Mouse (Mus musculus): Measurements from ENCODE around the gene Prmt1. TPM values are rescaled to one million over a fixed set of nuclear protein-coding genes. Genes with fewer than 3 reads are reported as not detected.

Gene Prmt1
- polyA plus RNA-seq, 1 experiment from 2014 or later, result 319 TPM

GRCm38 (mm10) chr7:45015344-45015956, 29.1 kb upstream of the Prmt1 start:
- no peak for DNase-seq (ENCODE audit: low spot score)
- H3K4me1 ChIP-seq (ENCODE audit: control insufficient read depth, insufficient read depth, low read length), result peaks cover 12% of the 10 kb centered on the region
- H3K9me3 ChIP-seq (ENCODE audit: control insufficient read depth, low read length), result no peaks in the 10 kb centered on the region
- H3K4me2 ChIP-seq (ENCODE audit: low read depth), result peak overlapping the region; percentile 82
- peak overlapping the region; percentile 93 for H3K9ac ChIP-seq (ENCODE audit: low read length)
- WGBS, result 1% methylated on average over 20 of the region's 20 CpGs
- peaks cover 17% of the 10 kb centered on the region for H3K36me3 ChIP-seq (ENCODE audit: control insufficient read depth, insufficient read depth, low read length)
- H3K4me3 ChIP-seq (ENCODE audit: low read depth, low read length), result peak overlapping the region; percentile 76
- no peak; the same call in 1 of the 2 replicates for ATAC-seq (ENCODE audit: insufficient read depth, low FRiP score, low TSS enrichment)
- H3K27me3 ChIP-seq (ENCODE audit: control insufficient read depth, insufficient read depth, low read length), result no peaks in the 10 kb centered on the region
- H3K27ac ChIP-seq (ENCODE audit: low read depth, low read length), result peak overlapping the region; percentile 44; the same call in 1 of the 2 replicates

GRCm38 (mm10) chr7:45014096-45014451, 27.7 kb upstream of the Prmt1 start:
- Histone ChIP-seq H3K4me2 (ENCODE audit: low read depth) (no peak overlapping the region), H3K4me1 (ENCODE audit: control insufficient read depth, insufficient read depth, low read length) (peaks cover 12% of the 10 kb centered on the region), H3K9ac (ENCODE audit: low read length) (no peak overlapping the region), H3K27me3 (ENCODE audit: control insufficient read depth, insufficient read depth, low read length) (no peaks in the 10 kb centered on the region), H3K27ac (ENCODE audit: low read depth, low read length) (no peak overlapping the region), H3K36me3 (ENCODE audit: control insufficient read depth, insufficient read depth, low read length) (peaks cover 22% of the 10 kb centered on the region), H3K9me3 (ENCODE audit: control insufficient read depth, low read length) (no peaks in the 10 kb centered on the region), H3K4me3 (ENCODE audit: low read depth, low read length) (no peak overlapping the region)
- no peak for ATAC-seq (ENCODE audit: insufficient read depth, low FRiP score, low TSS enrichment)
- 96% methylated on average over 3 of the region's 3 CpGs for whole genome bisulfite sequencing
- no peak for DNase-seq (ENCODE audit: low spot score)

- peaks cover 25% of the 10 kb centered on the region for H3K36me3 ChIP-seq (ENCODE audit: control insufficient read depth, insufficient read depth, low read length)
- no peak for ATAC-seq (ENCODE audit: insufficient read depth, low FRiP score, low TSS enrichment)
- 96% methylated on average over 16 of the region's 16 CpGs for WGBS
Measured at GRCm38 (mm10) chr7:45013366-45014095, 27.2 kb upstream of the Prmt1 start.

GRCm38 (mm10) chr7:45012824-45013223, 26.5 kb upstream of the Prmt1 start:
- H3K9me3 ChIP-seq (ENCODE audit: control insufficient read depth, low read length), result no peaks in the 10 kb centered on the region
- H3K4me2 ChIP-seq (ENCODE audit: low read depth), result no peak overlapping the region
- no peak overlapping the region for H3K9ac ChIP-seq (ENCODE audit: low read length)
- H3K27ac ChIP-seq (ENCODE audit: low read depth, low read length), result no peak overlapping the region
- no peaks in the 10 kb centered on the region for H3K27me3 ChIP-seq (ENCODE audit: control insufficient read depth, insufficient read depth, low read length)
- ATAC-seq (ENCODE audit: insufficient read depth, low FRiP score, low TSS enrichment), result no peak
- no peak overlapping the region for H3K4me3 ChIP-seq (ENCODE audit: low read depth, low read length)
- WGBS, result 86% methylated on average over 4 of the region's 4 CpGs
- peaks cover 9% of the 10 kb centered on the region for H3K4me1 ChIP-seq (ENCODE audit: control insufficient read depth, insufficient read depth, low read length)
- H3K36me3 ChIP-seq (ENCODE audit: control insufficient read depth, insufficient read depth, low read length), result peaks cover 31% of the 10 kb centered on the region
- no peak for DNase-seq (ENCODE audit: low spot score)

More at GRCm38 (mm10) chr7:45013366-45014095, 27.2 kb upstream of the Prmt1 start:
- no peak overlapping the region for H3K4me2 ChIP-seq (ENCODE audit: low read depth)
- H3K9me3 ChIP-seq (ENCODE audit: control insufficient read depth, low read length), result no peaks in the 10 kb centered on the region
- H3K9ac ChIP-seq (ENCODE audit: low read length), result no peak overlapping the region
- H3K27me3 ChIP-seq (ENCODE audit: control insufficient read depth, insufficient read depth, low read length), result no peaks in the 10 kb centered on the region
- H3K4me3 ChIP-seq (ENCODE audit: low read depth, low read length), result no peak overlapping the region
- H3K4me1 ChIP-seq (ENCODE audit: control insufficient read depth, insufficient read depth, low read length), result peaks cover 12% of the 10 kb centered on the region
- no peak for DNase-seq (ENCODE audit: low spot score)
- H3K27ac ChIP-seq (ENCODE audit: low read depth, low read length), result no peak overlapping the region

GRCm38 (mm10) chr7:45012011-45012410, 25.6 kb upstream of the Prmt1 start:
- peaks cover 40% of the 10 kb centered on the region for H3K36me3 ChIP-seq (ENCODE audit: control insufficient read depth, insufficient read depth, low read length)
- no peak overlapping the region for H3K27ac ChIP-seq (ENCODE audit: low read depth, low read length)
- H3K4me2 ChIP-seq (ENCODE audit: low read depth), result no peak overlapping the region
- WGBS, result 98% methylated on average over 6 of the region's 6 CpGs
- DNase-seq (ENCODE audit: low spot score) (no peak), ATAC-seq (ENCODE audit: insufficient read depth, low FRiP score, low TSS enrichment) (no peak)
- H3K9ac ChIP-seq (ENCODE audit: low read length), result no peak overlapping the region
- no peaks in the 10 kb centered on the region for H3K9me3 ChIP-seq (ENCODE audit: control insufficient read depth, low read length)
- H3K4me3 ChIP-seq (ENCODE audit: low read depth, low read length), result no peak overlapping the region
- peaks cover 9% of the 10 kb centered on the region for H3K4me1 ChIP-seq (ENCODE audit: control insufficient read depth, insufficient read depth, low read length)
- H3K27me3 ChIP-seq (ENCODE audit: control insufficient read depth, insufficient read depth, low read length), result no peaks in the 10 kb centered on the region

GRCm38 (mm10) chr7:45008411-45008810, 22.0 kb upstream of the Prmt1 start:
- H3K4me2 ChIP-seq (ENCODE audit: low read depth), result no peak overlapping the region
- no peak for DNase-seq (ENCODE audit: low spot score)
- no peak overlapping the region for H3K27ac ChIP-seq (ENCODE audit: low read depth, low read length)
- no peaks in the 10 kb centered on the region for H3K27me3 ChIP-seq (ENCODE audit: control insufficient read depth, insufficient read depth, low read length)
- no peaks in the 10 kb centered on the region for H3K9me3 ChIP-seq (ENCODE audit: control insufficient read depth, low read length)
- no peak overlapping the region for H3K9ac ChIP-seq (ENCODE audit: low read length)
- H3K4me1 ChIP-seq (ENCODE audit: control insufficient read depth, insufficient read depth, low read length), result no peaks in the 10 kb centered on the region
- peaks cover 67% of the 10 kb centered on the region for H3K36me3 ChIP-seq (ENCODE audit: control insufficient read depth, insufficient read depth, low read length)
- ATAC-seq (ENCODE audit: insufficient read depth, low FRiP score, low TSS enrichment), result no peak
- H3K4me3 ChIP-seq (ENCODE audit: low read depth, low read length), result no peak overlapping the region
- 94% methylated on average over 19 of the region's 19 CpGs for WGBS

- no peaks in the 10 kb centered on the region for H3K4me1 ChIP-seq (ENCODE audit: control insufficient read depth, insufficient read depth, low read length)
- H3K4me3 ChIP-seq (ENCODE audit: low read depth, low read length), result no peak overlapping the region
- H3K9me3 ChIP-seq (ENCODE audit: control insufficient read depth, low read length), result no peaks in the 10 kb centered on the region
- no peak overlapping the region for H3K9ac ChIP-seq (ENCODE audit: low read length)
- H3K27ac ChIP-seq (ENCODE audit: low read depth, low read length), result no peak overlapping the region
- 95% methylated on average over 30 of the region's 30 CpGs for WGBS
- H3K36me3 ChIP-seq (ENCODE audit: control insufficient read depth, insufficient read depth, low read length), result peaks cover 72% of the 10 kb centered on the region
- no peak overlapping the region for H3K4me2 ChIP-seq (ENCODE audit: low read depth)
- ATAC-seq (ENCODE audit: insufficient read depth, low FRiP score, low TSS enrichment) (no peak), DNase-seq (ENCODE audit: low spot score) (no peak)
- H3K27me3 ChIP-seq (ENCODE audit: control insufficient read depth, insufficient read depth, low read length), result no peaks in the 10 kb centered on the region
Measured at GRCm38 (mm10) chr7:45007846-45008245, 21.5 kb upstream of the Prmt1 start.

GRCm38 (mm10) chr7:45007141-45007540, 20.8 kb upstream of the Prmt1 start:
- no peaks in the 10 kb centered on the region for H3K4me1 ChIP-seq (ENCODE audit: control insufficient read depth, insufficient read depth, low read length)
- H3K9ac ChIP-seq (ENCODE audit: low read length), result no peak overlapping the region
- no peaks in the 10 kb centered on the region for H3K9me3 ChIP-seq (ENCODE audit: control insufficient read depth, low read length)
- WGBS, result 96% methylated on average over 29 of the region's 29 CpGs
- no peak for DNase-seq (ENCODE audit: low spot score)
- no peaks in the 10 kb centered on the region for H3K27me3 ChIP-seq (ENCODE audit: control insufficient read depth, insufficient read depth, low read length)
- no peak overlapping the region for H3K4me2 ChIP-seq (ENCODE audit: low read depth)
- no peak overlapping the region for H3K27ac ChIP-seq (ENCODE audit: low read depth, low read length)
- no peak overlapping the region for H3K4me3 ChIP-seq (ENCODE audit: low read depth, low read length)
- no peak for ATAC-seq (ENCODE audit: insufficient read depth, low FRiP score, low TSS enrichment)
- H3K36me3 ChIP-seq (ENCODE audit: control insufficient read depth, insufficient read depth, low read length), result peaks cover 70% of the 10 kb centered on the region

- Histone ChIP-seq H3K9ac (ENCODE audit: low read length) (no peak overlapping the region), H3K27me3 (ENCODE audit: control insufficient read depth, insufficient read depth, low read length) (no peaks in the 10 kb centered on the region), H3K4me3 (ENCODE audit: low read depth, low read length) (no peak overlapping the region), H3K27ac (ENCODE audit: low read depth, low read length) (no peak overlapping the region), H3K36me3 (ENCODE audit: control insufficient read depth, insufficient read depth, low read length) (peaks cover 71% of the 10 kb centered on the region), H3K4me2 (ENCODE audit: low read depth) (no peak overlapping the region), H3K4me1 (ENCODE audit: control insufficient read depth, insufficient read depth, low read length) (no peaks in the 10 kb centered on the region), H3K9me3 (ENCODE audit: control insufficient read depth, low read length) (no peaks in the 10 kb centered on the region)
- ATAC-seq (ENCODE audit: insufficient read depth, low FRiP score, low TSS enrichment), result no peak
- WGBS, result 94% methylated on average over 12 of the region's 12 CpGs
- no peak for DNase-seq (ENCODE audit: low spot score)
Measured at GRCm38 (mm10) chr7:45006503-45006902, 20.1 kb upstream of the Prmt1 start.
